Mouse (Mus musculus): ENCODE results near the gene 4930452B06Rik. TPM values are rescaled to one million over a fixed set of nuclear protein-coding genes. Genes with fewer than 3 reads are reported as not detected.
A peak's percentile ranks its signal among the peaks of the same experiment; 100 is the strongest.

Gene 4930452B06Rik
- total RNA-seq, 1 experiment from 2014 or later = 0.65 TPM

DNA sequence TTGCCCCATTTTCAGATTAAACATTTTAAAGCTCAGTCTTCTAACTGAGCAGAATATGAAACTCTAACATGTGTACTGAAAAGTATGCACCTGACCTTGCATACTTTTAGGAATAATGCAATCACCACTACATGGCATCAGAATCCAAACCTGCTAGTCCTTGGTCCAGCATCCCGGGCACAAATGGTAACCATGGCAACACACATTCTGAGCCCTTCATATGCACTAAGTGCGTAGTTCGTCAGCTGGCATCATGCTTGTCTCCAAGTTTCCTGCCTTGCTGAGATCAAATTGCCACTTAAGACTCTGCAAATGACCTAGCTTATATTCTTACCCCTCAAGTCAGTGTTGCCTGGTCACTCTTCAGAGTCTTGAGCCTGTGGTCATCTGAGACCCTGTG lies 243.2 kb downstream of the 4930452B06Rik start:
- ATAC-seq (replicated peaks in 1 of 2; ENCODE audit: insufficient read depth in 1 of 2, low FRiP score in 2 of 2, low TSS enrichment in 1 of 2, low read depth in 1 of 2, poor library complexity in 2 of 2, severe bottlenecking in 2 of 2) = no peak

DNA sequence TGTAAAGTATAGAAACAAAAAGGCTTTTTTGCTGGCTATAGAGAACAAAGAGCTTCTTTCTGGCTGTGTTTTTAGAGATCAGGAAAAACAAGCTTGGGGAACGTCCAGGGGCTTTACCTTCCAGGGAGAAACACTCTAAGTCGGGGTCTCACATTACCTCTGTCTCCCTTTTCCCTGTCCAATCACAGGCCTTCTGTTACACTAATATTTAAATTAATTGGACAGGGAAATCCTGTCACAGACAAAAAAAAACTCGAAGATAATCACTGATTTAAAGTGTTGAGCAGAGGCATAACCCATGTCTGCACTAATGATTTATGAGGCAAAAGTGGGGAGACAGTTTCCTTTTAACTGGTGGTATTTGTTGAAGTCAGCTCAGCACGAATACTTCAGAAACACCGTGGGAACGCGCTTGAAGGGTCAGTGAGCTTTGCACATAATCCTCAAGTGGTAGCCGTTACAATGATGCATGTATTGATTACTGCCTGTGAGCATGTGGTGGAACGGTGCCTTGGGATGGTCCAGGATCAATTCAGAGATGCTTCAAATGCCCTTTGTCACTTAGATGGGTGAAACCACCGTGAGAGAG lies 244.7 kb downstream of the 4930452B06Rik start:
- ATAC-seq (replicated peaks in 1 of 2; ENCODE audit: insufficient read depth in 1 of 2, low FRiP score in 2 of 2, low TSS enrichment in 1 of 2, low read depth in 1 of 2, poor library complexity in 2 of 2, severe bottlenecking in 2 of 2) = no peak

DNA sequence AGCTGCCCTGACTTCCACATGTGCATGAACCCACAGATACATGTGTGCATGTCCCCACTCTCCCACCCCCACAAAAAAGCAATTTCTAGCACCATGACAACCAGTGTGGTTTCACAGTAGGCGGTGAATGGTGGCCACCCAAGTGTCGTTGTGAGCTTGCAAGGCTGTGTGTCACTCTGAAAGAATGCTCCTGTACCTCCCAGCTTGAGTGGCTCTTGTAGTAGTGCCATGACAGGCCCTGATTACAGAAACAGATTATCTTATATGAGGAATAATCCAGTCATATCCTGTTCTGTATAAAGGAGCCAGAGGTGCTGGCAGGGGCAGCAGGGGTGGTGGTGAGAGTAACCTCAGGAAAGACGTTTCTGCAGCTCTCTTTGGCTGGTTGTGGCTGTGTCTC lies 247.4 kb downstream of the 4930452B06Rik start:
- 0 out of 4 replicates have a peak, but pooled peaks of 1 of the 2 experiments have one; percentile 12 for ATAC-seq (replicated peaks in 1 of 2; ENCODE audit: insufficient read depth in 1 of 2, low FRiP score in 2 of 2, low TSS enrichment in 1 of 2, low read depth in 1 of 2, poor library complexity in 2 of 2, severe bottlenecking in 2 of 2)

GRCm38 (mm10) chr14:8405946-8406345 lies 260.1 kb downstream of the 4930452B06Rik start:
- no peak for ATAC-seq (replicated peaks in 1 of 2; ENCODE audit: insufficient read depth in 1 of 2, low FRiP score in 2 of 2, low TSS enrichment in 1 of 2, low read depth in 1 of 2, poor library complexity in 2 of 2, severe bottlenecking in 2 of 2)

GRCm38 (mm10) chr14:8403310-8403709 lies 262.7 kb downstream of the 4930452B06Rik start:
- no peak for ATAC-seq (replicated peaks in 1 of 2; ENCODE audit: insufficient read depth in 1 of 2, low FRiP score in 2 of 2, low TSS enrichment in 1 of 2, low read depth in 1 of 2, poor library complexity in 2 of 2, severe bottlenecking in 2 of 2)

DNA sequence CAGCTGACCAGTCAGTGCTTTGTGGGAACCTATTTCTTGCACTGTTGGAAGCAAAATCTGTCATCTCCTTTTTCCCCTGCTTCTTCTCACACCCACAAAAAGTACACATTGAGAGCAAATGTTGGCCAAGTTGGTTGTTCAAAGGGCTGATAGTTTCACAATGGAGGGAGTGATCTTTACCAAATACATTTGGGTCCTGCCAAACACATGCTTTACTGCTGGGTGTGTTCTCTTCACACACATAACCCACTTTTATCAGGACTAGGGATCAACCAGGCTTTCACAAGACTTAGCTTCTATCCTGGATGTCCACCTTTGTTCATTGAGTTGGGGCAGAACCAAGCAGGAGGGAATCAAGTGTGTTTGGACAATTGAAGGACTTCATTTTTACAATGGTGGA lies 267.5 kb downstream of the 4930452B06Rik start:
- ATAC-seq (replicated peaks in 1 of 2; ENCODE audit: insufficient read depth in 1 of 2, low FRiP score in 2 of 2, low TSS enrichment in 1 of 2, low read depth in 1 of 2, poor library complexity in 2 of 2, severe bottlenecking in 2 of 2) = no peak

- ATAC-seq (replicated peaks in 1 of 2; ENCODE audit: insufficient read depth in 1 of 2, low FRiP score in 2 of 2, low TSS enrichment in 1 of 2, low read depth in 1 of 2, poor library complexity in 2 of 2, severe bottlenecking in 2 of 2) = no peak
These were observed 270.3 kb downstream of the 4930452B06Rik start for GRCm38 (mm10) chr14:8395690-8396287.

DNA sequence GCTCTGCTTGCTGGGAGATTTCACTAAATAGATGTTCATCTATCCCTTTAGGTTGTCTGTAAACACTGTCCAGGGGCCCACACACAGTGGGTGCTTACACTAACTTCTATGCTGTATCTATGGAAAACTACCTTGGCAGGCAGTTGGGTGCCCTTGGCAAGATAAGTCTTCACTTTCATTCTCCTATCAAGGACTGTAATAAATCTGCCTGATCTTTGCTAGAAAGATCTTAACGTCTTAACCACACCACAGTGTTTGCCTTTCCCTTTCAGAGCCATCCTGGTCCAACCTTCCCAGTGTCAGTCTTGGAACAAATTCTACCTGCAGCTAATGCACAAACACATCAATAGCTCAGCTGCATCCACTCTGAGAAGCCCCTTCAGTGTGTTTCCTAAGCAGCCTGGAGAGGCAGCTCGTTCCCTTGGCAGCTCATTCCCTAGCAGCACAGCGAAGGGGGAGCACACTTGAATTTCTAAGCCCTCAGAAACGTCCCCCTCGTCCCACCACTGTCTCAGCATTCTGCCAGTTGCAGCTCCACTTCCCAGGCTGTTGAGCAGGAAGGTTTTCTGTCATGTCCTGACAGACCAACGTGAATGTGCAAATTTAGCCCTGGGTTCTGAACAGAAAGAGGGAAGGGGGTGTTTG lies 273.7 kb downstream of the 4930452B06Rik start:
- ATAC-seq (replicated peaks in 1 of 2; ENCODE audit: insufficient read depth in 1 of 2, low FRiP score in 2 of 2, low TSS enrichment in 1 of 2, low read depth in 1 of 2, poor library complexity in 2 of 2, severe bottlenecking in 2 of 2) = peak in 1 of 2 experiments; percentile 36; a peak in 1 of 4 replicates

Measured in hematopoietic stem cell, adult 5-6 weeks (primary cell).